Comparison of ENCODE assay signal across 8 mouse cellular contexts in the genomic region with DNA sequence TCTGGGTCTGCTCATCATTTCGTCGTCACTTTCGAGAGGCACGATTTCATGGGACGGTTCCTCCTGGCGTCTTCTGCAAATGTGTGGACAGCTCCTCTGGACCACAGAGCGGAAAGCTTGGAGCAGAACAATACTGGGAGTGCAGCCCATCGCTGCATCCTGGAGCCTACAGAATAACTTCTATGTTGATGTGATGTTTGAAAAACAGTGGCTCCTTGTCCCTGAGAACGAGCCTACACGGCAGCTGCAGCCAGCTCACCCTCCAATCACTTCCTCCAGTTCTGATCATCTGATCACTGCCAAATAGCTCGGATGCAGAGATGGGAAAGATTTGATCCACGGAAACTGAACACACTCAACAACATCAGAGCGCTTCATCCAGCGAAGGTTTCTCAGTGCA. TPM values are rescaled to one million over a fixed set of nuclear protein-coding genes. Genes with fewer than 3 reads are reported as not detected.
A peak's percentile ranks its signal among the peaks of the same experiment; 100 is the strongest.
DNase-seq lines count a peak whose midpoint lies in the region; ATAC-seq lines count a peak whose summit lies in the region.

No protein-coding gene starts in this region.

- ATAC-seq in kidney, embryonic 14.5 days (ENCODE audit: low FRiP score, low TSS enrichment): no peak

- no peaks in the 10 kb centered on the region for H3K27me3 ChIP-seq in kidney, embryonic 14.5 days (ENCODE audit: control insufficient read depth, insufficient read depth, low read length)

- H3K36me3 ChIP-seq in kidney, embryonic 14.5 days (ENCODE audit: control insufficient read depth, insufficient read depth, low read length): no peaks in the 10 kb centered on the region

- H3K4me1 ChIP-seq in kidney, embryonic 14.5 days (ENCODE audit: control insufficient read depth, insufficient read depth, low read length): no peaks in the 10 kb centered on the region

- H3K27ac ChIP-seq in kidney, embryonic 14.5 days (ENCODE audit: low read depth, low read length): no peak overlapping the region

- WGBS in kidney, embryonic 14.5 days: 79% methylated on average over 14 of the region's 14 CpGs

- H3K4me3 ChIP-seq in kidney, embryonic 14.5 days (ENCODE audit: low read length): no peak overlapping the region

- no peaks in the 10 kb centered on the region for H3K9me3 ChIP-seq in kidney, embryonic 14.5 days (ENCODE audit: control insufficient read depth, low read length)

- peak; percentile 5 for DNase-seq in kidney, adult 11 months
- DNase-seq in frontal cortex, postnatal 14 days (ENCODE audit: low spot score in 2 of 2): peak; percentile 13 to 14
- peak; percentile 40 for DNase-seq in heart, postnatal 4 days
- peak; percentile 21 to 48 for DNase-seq in lung, postnatal 4 days
- DNase-seq in natural killer cell, adult 2 months (ENCODE audit: low spot score in 2 of 2): no peak
- DNase-seq in adipocyte (ENCODE audit: low spot score): no peak
- DNase-seq in ovary, postnatal 36 days (ENCODE audit: low spot score): no peak

- H3K4me2 ChIP-seq in kidney, embryonic 14.5 days (replicated peaks; ENCODE audit: low read depth, low read length): no peak overlapping the region

- no peak overlapping the region for H3K9ac ChIP-seq in kidney, embryonic 14.5 days (ENCODE audit: low read depth, low read length)

RNA-seq across cellular contexts. Expression of gene Dock10, which starts 49.0 kb away (rescaled TPM):
- polyA plus RNA-seq in kidney, embryonic 14.5 days (2014; fragmentation: Nextera tagmentation; extraction: Ambion mirVana): 4.2 and 7.1 TPM in 2 replicates
- total RNA-seq in heart, postnatal 4 days (2021): 1 to 10 TPM; 6.7 to 7.0 TPM

Comparison
In these comparisons a context has a peak if more than half of its experiments do, and no peak if none do; other contexts are left out.
1. DNase-seq: peak in kidney, adult 11 months (single experiment), frontal cortex, postnatal 14 days (2 of 2), heart, postnatal 4 days (single experiment) and lung, postnatal 4 days (2 of 2); none in natural killer cell, adult 2 months (0 of 2), adipocyte (single experiment) and ovary, postnatal 36 days (single experiment).